Mouse (Mus musculus) C2C12 (cell line): Measurements from ENCODE around the gene Rrad.

Experiments used
- CTCF ChIP-seq: IDR thresholded peaks from one replicate; pipeline ENCODE4 v1.5.1; 2011; ENCODE audit not compliant: control insufficient read depth, insufficient read depth, insufficient read length
- MAX ChIP-seq: IDR thresholded peaks from one replicate; pipeline ENCODE4 v1.6.1; 2011; ENCODE audit warnings: mild to moderate bottlenecking, control low read depth
- MYOG ChIP-seq: IDR thresholded peaks from one replicate; pipeline ENCODE4 v1.6.1; 2011; ENCODE audit not compliant: control insufficient read depth, insufficient read length; ENCODE audit errors: extremely low read depth

GRCm38 (mm10) chr8:104655614-104656013 lies 24.5 kb upstream of the Rrad start:
- TF ChIP-seq MAX (no peak), CTCF (no peak), MYOG (no peak)
